Mouse (Mus musculus): Measurements from ENCODE around the gene Ankmy1. TPM values are rescaled to one million over a fixed set of nuclear protein-coding genes. Genes with fewer than 3 reads are reported as not detected.

The Ankmy1 gene
- polyA plus RNA-seq, 1 experiment from 2014 or later = 0.20 TPM

DNA sequence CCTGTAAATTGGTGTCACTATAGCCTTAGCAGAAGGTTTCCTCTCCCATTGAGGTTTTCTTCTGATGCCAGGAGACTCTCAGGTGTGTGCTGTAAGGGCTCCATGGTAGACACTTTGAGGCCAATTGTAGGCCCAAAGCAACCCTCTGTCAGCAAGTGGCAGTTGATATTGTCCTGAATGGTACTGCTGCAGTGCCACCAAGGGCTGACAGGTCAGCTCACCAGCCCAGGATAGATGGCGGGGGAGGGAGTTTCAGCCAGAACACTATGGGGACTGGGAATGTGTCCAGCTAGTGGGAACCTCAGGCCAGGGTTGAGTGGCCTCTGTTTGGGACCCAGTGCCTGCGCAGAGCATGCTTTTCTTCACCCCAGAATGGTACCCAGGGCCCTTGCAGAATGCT lies 50.3 kb downstream of the Ankmy1 start:
- Histone ChIP-seq H3K9ac (no peak overlapping the region), H3K4me3 (no peak overlapping the region)

DNA sequence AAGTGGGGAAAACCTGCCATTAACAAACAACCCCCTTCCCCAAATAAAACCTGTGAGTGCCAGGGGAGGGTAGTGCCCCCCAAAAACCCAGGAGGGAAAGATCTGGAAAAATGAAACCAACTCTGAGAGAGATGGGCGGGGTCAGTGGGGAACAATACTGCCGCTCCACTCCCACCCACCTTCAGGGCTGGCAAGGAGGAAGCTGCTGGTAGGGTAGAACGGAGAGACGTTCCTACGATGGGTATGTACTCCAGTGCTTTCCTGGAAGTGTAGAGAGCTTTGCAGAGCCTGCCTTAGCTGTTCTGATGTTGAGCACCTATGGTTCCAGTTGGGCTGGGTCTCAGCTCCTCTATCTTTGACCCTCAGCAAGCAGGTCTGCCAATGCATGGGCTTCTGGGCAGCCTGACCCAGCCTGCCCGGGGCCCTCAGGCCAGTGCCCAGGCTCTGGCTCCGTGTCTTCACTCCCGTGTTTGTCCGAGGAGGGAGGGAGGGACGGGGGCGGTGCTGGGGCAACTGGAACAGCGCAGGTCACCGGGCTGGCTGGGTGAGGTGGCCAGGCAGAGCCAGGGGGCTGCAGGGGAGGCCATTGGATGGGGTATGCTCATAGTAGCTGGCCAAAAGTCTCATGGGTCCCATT lies 52.6 kb downstream of the Ankmy1 start:
- no peaks in the 10 kb centered on the region for H3K27me3 ChIP-seq
- no peak overlapping the region for H3K27ac ChIP-seq
- H3K4me2 ChIP-seq = peak overlapping the region; percentile 65; the same call in 1 of the 2 replicates
- WGBS = 56% methylated on average over 13 of the region's 13 CpGs
- peaks cover 45% of the 10 kb centered on the region for H3K4me1 ChIP-seq
- H3K9me3 ChIP-seq = no peaks in the 10 kb centered on the region
- peaks cover 27% of the 10 kb centered on the region for H3K36me3 ChIP-seq
- H3K9ac ChIP-seq = no peak overlapping the region
- H3K4me3 ChIP-seq = no peak overlapping the region
- ATAC-seq (ENCODE audit: insufficient number of reproducible peaks, low FRiP score, low TSS enrichment, low read depth) = no peak

More for the DNA sequence above, 50.3 kb downstream of the Ankmy1 start:
- Histone ChIP-seq H3K27me3 (no peaks in the 10 kb centered on the region), H3K27ac (no peak overlapping the region), H3K4me1 (peaks cover 29% of the 10 kb centered on the region), H3K4me2 (no peak overlapping the region), H3K36me3 (peaks cover 51% of the 10 kb centered on the region), H3K9me3 (no peaks in the 10 kb centered on the region)
- no peak for ATAC-seq (ENCODE audit: insufficient number of reproducible peaks, low FRiP score, low TSS enrichment, low read depth)
- 98% methylated on average over 2 of the region's 2 CpGs for WGBS

DNA sequence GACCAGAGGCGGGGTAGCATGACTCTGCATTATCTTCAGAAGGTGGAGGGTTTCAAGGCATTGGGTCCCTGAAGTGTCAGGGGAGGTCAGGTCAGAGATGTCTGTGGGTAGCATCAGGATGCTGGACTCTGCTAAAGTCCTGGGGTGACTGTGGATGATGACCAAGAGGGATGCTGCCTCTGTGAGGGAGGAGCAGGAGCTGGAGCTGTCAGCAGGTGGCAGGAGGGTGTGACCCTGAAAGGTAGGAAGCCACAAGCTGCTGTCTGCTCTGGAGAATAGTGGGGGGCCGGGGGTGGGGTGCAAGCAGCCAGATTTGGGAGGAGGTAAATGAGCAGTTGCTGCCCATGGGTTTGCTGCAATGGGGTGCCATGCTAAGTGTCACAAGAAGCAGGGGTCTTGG lies 53.2 kb downstream of the Ankmy1 start:
- ATAC-seq (ENCODE audit: insufficient number of reproducible peaks, low FRiP score, low TSS enrichment, low read depth) = no peak
- H3K4me2 ChIP-seq = peak overlapping the region; percentile 65; the same call in 1 of the 2 replicates
- H3K9ac ChIP-seq = no peak overlapping the region
- H3K27ac ChIP-seq = no peak overlapping the region
- H3K36me3 ChIP-seq = peaks cover 21% of the 10 kb centered on the region
- no peaks in the 10 kb centered on the region for H3K27me3 ChIP-seq
- 79% methylated on average over 2 of the region's 2 CpGs for WGBS
- H3K9me3 ChIP-seq = no peaks in the 10 kb centered on the region
- H3K4me1 ChIP-seq = peaks cover 45% of the 10 kb centered on the region
- no peak overlapping the region for H3K4me3 ChIP-seq

DNA sequence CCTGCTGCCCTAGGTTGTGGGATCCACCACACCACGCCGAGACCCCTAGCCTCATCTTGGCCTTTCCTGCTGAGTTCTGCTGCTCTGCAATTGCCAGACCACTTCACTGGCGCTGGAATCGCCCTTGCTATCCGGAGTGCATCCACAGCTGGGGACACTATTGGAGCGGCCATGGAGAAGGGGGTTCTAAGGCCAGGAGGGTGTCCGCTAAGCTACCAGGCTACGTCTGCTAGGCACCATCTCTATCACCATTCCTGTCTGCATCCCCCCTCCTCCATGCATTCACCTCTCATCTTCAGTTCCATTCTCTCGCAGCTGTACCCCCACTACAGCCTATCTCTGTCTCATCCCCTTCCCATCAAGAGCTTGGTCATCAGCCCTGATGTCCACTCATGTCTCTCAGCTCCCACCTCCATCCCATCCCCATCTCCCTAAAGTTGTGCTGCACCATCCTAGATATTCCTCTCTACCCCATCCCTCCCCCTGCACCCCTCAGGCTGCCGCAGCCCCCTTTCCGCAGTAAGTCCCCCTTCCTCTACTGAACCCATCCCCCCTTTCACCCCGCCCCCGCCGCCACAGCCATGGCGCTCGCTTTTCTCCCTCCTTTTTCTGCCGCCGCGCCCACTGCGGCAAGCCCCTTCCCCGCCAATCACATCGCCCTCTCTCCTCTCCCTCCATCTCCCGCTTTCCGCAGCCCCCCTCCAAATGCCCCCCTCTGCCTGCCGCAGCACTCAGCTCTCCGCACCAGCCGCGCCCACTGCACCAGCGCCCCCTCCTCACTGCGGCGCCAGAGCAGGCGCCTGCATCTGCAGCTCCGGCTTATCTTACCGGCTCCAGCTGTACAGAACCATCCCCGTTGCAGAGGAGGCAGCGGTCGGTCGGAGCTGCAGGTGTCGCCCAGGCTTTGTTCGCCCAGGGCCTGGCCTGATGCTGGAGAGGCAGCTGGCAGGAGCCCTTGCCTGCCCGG lies 54.5 kb downstream of the Ankmy1 start:
- Histone ChIP-seq H3K4me2 (peak overlapping the region; percentile 65), H3K4me1 (peaks cover 45% of the 10 kb centered on the region), H3K4me3 (peak overlapping the region; percentile 41), H3K9ac (peak overlapping the region; percentile 33; the same call in 1 of the 2 replicates), H3K9me3 (no peaks in the 10 kb centered on the region), H3K27ac (no peak overlapping the region; the same call in 1 of the 2 replicates), H3K27me3 (no peaks in the 10 kb centered on the region), H3K36me3 (peaks cover 8% of the 10 kb centered on the region)
- ATAC-seq (ENCODE audit: insufficient number of reproducible peaks, low FRiP score, low TSS enrichment, low read depth) = no peak
- 12% methylated on average over 40 of the region's 41 CpGs for WGBS

DNA sequence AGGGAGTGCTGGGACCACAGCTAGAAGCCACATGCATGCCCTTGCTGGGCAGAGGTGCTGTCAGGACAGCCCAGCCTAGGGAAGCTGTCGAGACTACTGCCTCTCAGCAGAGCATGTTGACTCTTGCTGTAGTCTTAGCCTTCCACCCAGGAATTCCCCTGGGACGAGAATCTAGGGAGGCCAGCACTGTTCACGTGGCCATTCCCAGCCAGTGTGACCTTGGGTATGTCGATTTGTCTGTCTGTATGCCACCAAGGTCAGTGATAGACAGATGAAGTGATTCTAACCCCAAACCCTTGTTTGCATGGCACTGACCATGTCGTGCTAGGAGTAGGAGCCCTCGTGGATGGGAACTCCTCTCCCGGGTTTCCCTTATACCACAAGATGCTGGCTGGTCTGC lies 56.8 kb downstream of the Ankmy1 start:
- Histone ChIP-seq H3K9ac (no peak overlapping the region), H3K36me3 (peaks cover under 1% of the 10 kb centered on the region; the same call in 1 of the 2 replicates), H3K27ac (no peak overlapping the region), H3K4me2 (no peak overlapping the region), H3K4me3 (no peak overlapping the region), H3K9me3 (no peaks in the 10 kb centered on the region), H3K4me1 (peaks cover 45% of the 10 kb centered on the region), H3K27me3 (no peaks in the 10 kb centered on the region)
- ATAC-seq (ENCODE audit: insufficient number of reproducible peaks, low FRiP score, low TSS enrichment, low read depth) = no peak
- 71% methylated on average over 7 of the region's 7 CpGs for WGBS

DNA sequence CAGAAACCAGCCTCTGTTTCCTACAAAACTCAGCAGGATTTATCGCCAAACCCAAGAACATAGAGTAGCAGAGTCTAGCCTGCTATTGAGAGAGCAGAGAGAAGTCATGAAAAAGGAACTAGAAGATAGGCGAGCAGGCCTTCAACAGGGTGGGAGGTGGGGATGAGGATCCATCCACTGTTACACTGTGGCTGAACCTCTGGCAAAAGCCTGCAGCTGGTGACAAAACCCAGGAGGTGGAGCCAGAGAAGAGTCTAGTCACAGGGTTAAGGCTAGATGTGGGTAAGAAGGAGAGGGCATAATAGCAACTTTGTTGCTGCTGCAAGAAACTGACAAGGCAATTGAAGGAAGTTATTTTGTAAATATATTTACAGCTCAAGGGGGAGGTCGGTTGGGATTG lies 61.3 kb downstream of the Ankmy1 start:
- 69% methylated on average over 3 of the region's 3 CpGs for WGBS
- Histone ChIP-seq H3K4me2 (no peak overlapping the region), H3K9ac (no peak overlapping the region), H3K9me3 (no peaks in the 10 kb centered on the region), H3K4me3 (no peak overlapping the region), H3K4me1 (peaks cover 25% of the 10 kb centered on the region), H3K27me3 (no peaks in the 10 kb centered on the region), H3K36me3 (peaks cover 2% of the 10 kb centered on the region; the same call in 1 of the 2 replicates), H3K27ac (no peak overlapping the region)
- no peak for ATAC-seq (ENCODE audit: insufficient number of reproducible peaks, low FRiP score, low TSS enrichment, low read depth)

DNA sequence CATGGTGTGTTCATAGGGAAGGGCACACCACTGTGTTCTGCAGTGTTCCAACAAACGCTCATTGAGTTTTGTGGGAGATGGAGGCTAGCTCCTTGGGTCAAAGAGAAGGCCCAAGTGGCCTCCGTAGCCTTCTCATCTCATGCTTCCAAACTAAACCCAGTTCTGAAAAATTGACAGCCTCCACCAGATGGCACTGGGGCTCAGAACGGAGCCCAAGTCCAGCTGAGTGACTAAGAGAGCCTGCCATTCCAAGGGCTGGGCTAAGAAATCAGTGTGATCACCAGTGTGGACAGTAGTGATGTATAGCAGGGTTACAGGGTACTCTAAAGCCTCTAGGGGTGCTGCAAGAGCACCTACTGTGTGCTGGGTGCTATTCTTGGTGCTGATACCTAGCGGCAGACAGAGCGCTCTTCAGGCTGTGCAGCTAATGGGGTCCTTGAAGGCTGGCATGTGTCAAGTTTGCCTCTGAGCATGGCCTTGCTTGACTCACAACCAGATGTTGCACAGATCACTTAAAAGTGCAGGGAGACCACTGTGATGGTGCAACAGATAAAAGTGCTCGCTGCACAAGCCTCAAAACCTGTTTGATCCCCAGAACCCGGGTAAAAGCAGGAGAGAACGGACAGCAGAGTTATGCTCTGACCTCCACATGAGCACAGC lies 62.3 kb downstream of the Ankmy1 start:
- H3K9ac ChIP-seq = no peak overlapping the region
- peaks cover 20% of the 10 kb centered on the region for H3K4me1 ChIP-seq
- H3K27me3 ChIP-seq = no peaks in the 10 kb centered on the region
- WGBS = 83% methylated on average over 8 of the region's 8 CpGs
- H3K4me3 ChIP-seq = no peak overlapping the region
- H3K9me3 ChIP-seq = no peaks in the 10 kb centered on the region
- no peak overlapping the region for H3K4me2 ChIP-seq
- no peak overlapping the region for H3K27ac ChIP-seq
- H3K36me3 ChIP-seq = peaks cover 2% of the 10 kb centered on the region
- ATAC-seq (ENCODE audit: insufficient number of reproducible peaks, low FRiP score, low TSS enrichment, low read depth) = no peak

DNA sequence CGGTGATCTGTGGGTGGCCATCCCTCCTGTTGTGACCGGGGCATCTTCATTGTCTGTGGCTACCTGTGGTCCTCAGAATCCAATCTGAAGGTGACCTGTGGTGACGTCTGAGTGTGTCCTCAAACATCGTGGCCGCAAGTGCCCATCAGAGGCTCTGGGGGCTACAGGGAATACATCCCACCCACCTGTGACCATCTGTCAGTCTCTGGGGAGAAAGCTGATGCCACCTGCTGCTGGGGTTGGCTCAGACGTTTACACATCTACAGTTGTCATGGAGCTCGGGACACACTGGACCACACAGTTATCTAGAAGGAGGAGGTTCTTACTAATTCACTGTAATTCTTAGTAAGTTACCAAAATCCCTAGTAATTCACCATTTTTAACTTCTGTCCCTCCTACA lies 63.5 kb downstream of the Ankmy1 start:
- Histone ChIP-seq H3K27ac (no peak overlapping the region), H3K9ac (no peak overlapping the region), H3K36me3 (peaks cover 2% of the 10 kb centered on the region), H3K4me3 (no peak overlapping the region), H3K27me3 (no peaks in the 10 kb centered on the region), H3K9me3 (no peaks in the 10 kb centered on the region), H3K4me2 (no peak overlapping the region), H3K4me1 (peaks cover 24% of the 10 kb centered on the region)
- 81% methylated on average over 7 of the region's 7 CpGs for WGBS
- ATAC-seq (ENCODE audit: insufficient number of reproducible peaks, low FRiP score, low TSS enrichment, low read depth) = no peak

DNA sequence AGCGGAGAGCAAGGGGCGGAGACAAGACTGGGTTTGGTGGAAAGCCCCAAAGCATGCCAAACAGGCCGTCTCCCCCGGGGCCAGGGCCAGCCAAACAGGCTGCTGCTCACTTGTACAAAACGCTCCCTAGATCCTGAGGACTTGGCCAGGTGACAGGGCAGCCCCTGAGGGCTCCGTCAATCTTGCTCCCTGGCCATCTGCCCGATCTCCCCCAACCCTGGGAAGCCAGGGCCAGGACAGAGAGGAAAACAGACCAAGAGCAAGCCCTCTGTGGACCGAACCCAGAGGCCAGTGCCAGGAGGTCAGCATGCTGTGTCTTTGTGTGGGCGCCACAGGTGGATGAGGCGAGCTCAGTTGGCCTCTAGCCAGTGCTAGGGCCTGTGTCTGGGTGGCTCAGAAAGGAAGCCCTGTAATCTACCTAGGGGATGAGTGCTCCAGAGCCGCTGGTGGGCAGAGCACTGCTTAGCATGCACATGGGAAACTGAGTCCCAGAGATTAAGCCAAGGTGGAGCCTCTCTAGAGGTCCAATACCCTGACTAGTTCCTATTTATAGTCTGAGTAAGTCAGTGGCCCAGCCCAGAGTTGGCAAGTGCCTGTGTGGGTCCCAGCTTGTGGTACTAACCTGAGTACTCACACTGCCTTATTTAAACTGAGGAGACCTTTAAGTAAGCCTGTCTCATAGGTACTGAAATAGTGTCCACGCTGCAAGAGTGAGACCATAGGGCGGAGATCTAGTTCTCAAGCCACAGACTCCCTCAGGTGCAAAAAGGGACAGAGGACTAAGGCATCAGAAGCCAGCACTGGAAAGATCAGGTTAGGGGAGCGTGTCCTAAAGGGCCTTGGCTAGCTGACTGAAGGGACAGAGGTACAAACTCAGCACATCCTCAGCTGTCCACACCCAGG lies 64.5 kb downstream of the Ankmy1 start:
- H3K4me3 ChIP-seq = no peak overlapping the region
- H3K27me3 ChIP-seq = no peaks in the 10 kb centered on the region
- H3K4me1 ChIP-seq = peaks cover 35% of the 10 kb centered on the region
- no peaks in the 10 kb centered on the region for H3K9me3 ChIP-seq
- ATAC-seq (ENCODE audit: insufficient number of reproducible peaks, low FRiP score, low TSS enrichment, low read depth) = no peak
- no peak overlapping the region for H3K9ac ChIP-seq
- peaks cover 2% of the 10 kb centered on the region for H3K36me3 ChIP-seq
- 61% methylated on average over 14 of the region's 14 CpGs for WGBS
- H3K4me2 ChIP-seq = no peak overlapping the region
- H3K27ac ChIP-seq = no peak overlapping the region

DNA sequence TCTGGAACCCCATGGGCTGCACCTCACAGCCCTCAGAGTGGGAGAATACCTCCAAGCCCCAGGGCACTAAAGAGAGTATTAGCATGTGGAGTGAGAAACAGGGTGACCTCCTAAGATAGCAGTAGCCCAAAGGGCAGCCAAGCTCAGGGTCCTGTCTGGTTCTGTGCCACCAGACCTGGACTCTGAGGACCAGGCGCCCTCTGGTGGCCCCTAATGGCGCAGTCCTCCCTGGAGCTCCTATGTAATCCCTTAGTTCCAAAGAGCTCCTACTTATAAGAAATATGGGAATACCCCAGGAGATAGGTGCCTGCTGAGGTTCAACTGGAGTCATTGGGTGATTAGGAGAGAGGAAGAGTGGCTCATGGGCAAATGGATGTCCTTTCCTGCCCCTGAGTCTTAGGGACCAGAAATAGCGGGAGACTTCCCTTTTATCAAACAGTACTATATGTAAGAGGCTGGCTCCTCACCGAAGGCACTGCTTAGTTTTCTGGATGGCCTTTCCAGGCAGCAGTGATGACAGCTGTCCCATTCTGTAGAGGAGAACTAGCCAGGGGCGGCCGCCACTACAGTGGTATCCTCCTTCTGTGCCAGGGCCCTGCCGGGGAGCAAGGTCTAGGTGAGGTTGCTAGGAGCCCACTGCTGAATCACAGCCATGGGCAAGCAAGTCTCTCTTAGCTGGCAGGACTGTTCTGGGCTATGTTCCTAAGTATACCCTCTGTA lies 68.6 kb downstream of the Ankmy1 start:
- Histone ChIP-seq H3K4me1 (peaks cover 49% of the 10 kb centered on the region), H3K27ac (no peak overlapping the region), H3K9me3 (no peaks in the 10 kb centered on the region), H3K4me3 (no peak overlapping the region), H3K36me3 (no peaks in the 10 kb centered on the region; the same call in 1 of the 2 replicates), H3K4me2 (peak overlapping the region; percentile 88; the same call in 1 of the 2 replicates), H3K27me3 (no peaks in the 10 kb centered on the region), H3K9ac (no peak overlapping the region)
- 65% methylated on average over 7 of the region's 7 CpGs for WGBS
- ATAC-seq (ENCODE audit: insufficient number of reproducible peaks, low FRiP score, low TSS enrichment, low read depth) = no peak
